Mouse (Mus musculus): ENCODE measurements at regions not wholly inside any gene's neighbourhood (a gene's known extent, or its start where the extent isn't known, plus 50 kb on each side); places are given as distances from the start of the nearest gene placed in this dataset.

DNA sequence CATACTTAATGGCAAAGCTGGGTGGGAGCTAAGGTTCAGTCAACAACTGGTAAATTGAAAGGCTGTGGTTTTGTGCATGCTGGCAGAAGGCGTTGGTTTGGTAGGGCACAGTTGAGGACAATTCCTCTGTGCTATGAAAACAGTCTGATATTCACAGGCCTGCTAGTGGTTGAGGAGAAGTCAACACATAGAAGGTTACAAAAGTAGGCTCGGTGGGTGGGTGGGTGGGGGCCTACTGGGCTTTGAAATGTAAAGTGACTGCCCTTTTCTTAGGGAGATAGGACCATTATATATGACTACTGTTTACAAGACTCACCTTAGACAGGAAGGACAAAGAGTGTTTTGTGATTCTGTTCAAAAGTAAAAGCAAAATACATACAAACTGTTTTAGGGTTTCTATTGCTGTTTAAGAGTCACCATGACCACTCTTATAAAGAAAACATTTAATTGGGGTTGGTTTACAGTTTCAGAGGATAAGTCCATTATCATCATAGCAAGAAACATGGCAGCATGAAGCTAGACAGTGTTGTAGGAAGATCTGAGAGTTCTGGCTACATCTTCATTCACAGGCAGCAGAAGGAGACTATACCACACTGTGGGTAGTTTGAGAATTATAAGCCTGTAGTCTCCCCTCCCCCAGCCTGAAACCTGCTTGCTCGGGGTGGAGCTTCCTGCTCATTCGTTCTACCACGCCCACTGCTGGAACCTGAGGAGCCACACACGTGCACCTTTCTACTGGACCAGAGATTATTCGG lies 166.3 kb upstream of the Trp63 start:
- TF ChIP-seq CTCF (IDR thresholded peaks at IDR 0.05; ENCODE audit: borderline replicate concordance, insufficient read depth, low read length) = no peak
- no peak for TF ChIP-seq POLR2A (IDR thresholded peaks at IDR 0.05; ENCODE audit: low read depth, low read length)
